Mouse (Mus musculus) mouse embryonic stem cell (cell line): Measurements from ENCODE around the gene Hand2.

Experiments
- in situ Hi-C, 2 experiments: fragments of 300-500 bp; cut with MboI; formaldehyde crosslinking; loops; 1 replicate in 1 of 2; 3 replicates in 1 of 2; pipeline ENCODE4 v1.14.3; 2019 to 2020; ENCODE audit warnings: low sequenced_read_pairs in 2 of 2, low pct_unique_long_range_greater_than_20kb in 1 of 2, mixed read lengths in 1 of 2; ENCODE audit not compliant: unreplicated experiment in 1 of 2

The Hand2 gene

GRCm38 (mm10) chr8:57337271-57338030 lies 16.7 kb downstream of the Hand2 start:
- in situ Hi-C loops = no loop called here

- in situ Hi-C loops = no loop called here
Measured at GRCm38 (mm10) chr8:57339711-57340650, 19.2 kb downstream of the Hand2 start.

- in situ Hi-C loops = no loop called here
Measured at GRCm38 (mm10) chr8:57340840-57341540, 20.2 kb downstream of the Hand2 start.

GRCm38 (mm10) chr8:57341541-57341840 lies 20.7 kb downstream of the Hand2 start:
- in situ Hi-C loops = no loop called here

GRCm38 (mm10) chr8:57342386-57343090 lies 21.8 kb downstream of the Hand2 start:
- in situ Hi-C loops = no loop called here

- in situ Hi-C loops = no loop called here
Measured at GRCm38 (mm10) chr8:57343731-57344315, 23.0 kb downstream of the Hand2 start.

- in situ Hi-C loops = no loop called here
Measured at GRCm38 (mm10) chr8:57344956-57345870, 24.4 kb downstream of the Hand2 start.

GRCm38 (mm10) chr8:57346371-57346770 lies 25.6 kb downstream of the Hand2 start:
- in situ Hi-C loops = no loop called here

GRCm38 (mm10) chr8:57347141-57347540 lies 26.4 kb downstream of the Hand2 start:
- in situ Hi-C loops = no loop called here

- in situ Hi-C loops = no loop called here
Measured at GRCm38 (mm10) chr8:57348251-57348650, 27.5 kb downstream of the Hand2 start.

GRCm38 (mm10) chr8:57348866-57349520 lies 28.2 kb downstream of the Hand2 start:
- in situ Hi-C loops = no loop called here

GRCm38 (mm10) chr8:57351861-57352260 lies 31.1 kb downstream of the Hand2 start:
- in situ Hi-C loops = no loop called here

GRCm38 (mm10) chr8:57353346-57354305 lies 32.8 kb downstream of the Hand2 start:
- in situ Hi-C loops = no loop called here

GRCm38 (mm10) chr8:57354876-57355275 lies 34.1 kb downstream of the Hand2 start:
- in situ Hi-C loops = no loop called here

GRCm38 (mm10) chr8:57356529-57357325 lies 35.9 kb downstream of the Hand2 start:
- in situ Hi-C loops = no loop called here
